Mouse (Mus musculus) hindbrain, postnatal 0 days (tissue): ENCODE results near the gene Gm20489. TPM values are rescaled to one million over a fixed set of nuclear protein-coding genes. Genes with fewer than 3 reads are reported as not detected.

Experiments used
- ATAC-seq: fragments of 200-750 bp; cut with Nextera tagmentation; 2 replicates; pipeline ENCODE4 v1.8.0; 2017; ENCODE audit warnings: mild to moderate bottlenecking, moderate TSS enrichment, moderate library complexity
- DNase-seq: peaks from one replicate; pipeline ENCODE4 v3.0.0-alpha.2; 2015; ENCODE audit warnings: low spot score
- H3K27ac ChIP-seq: fragments of 300-500 bp; sonication (generic); 2 replicates; pipeline ENCODE4 v1.5.1; 2014; ENCODE audit warnings: mild to moderate bottlenecking
- H3K27me3 ChIP-seq: fragments of 300-500 bp; sonication (generic); 2 replicates; pipeline ENCODE4 v1.6.1; 2014; ENCODE audit warnings: low read length, mixed read lengths; ENCODE audit not compliant: insufficient read depth
- H3K36me3 ChIP-seq: fragments of 300-500 bp; sonication (generic); 2 replicates; pipeline ENCODE4 v1.6.1; 2014; ENCODE audit warnings: low read length, mixed read lengths; ENCODE audit not compliant: insufficient read depth
- H3K4me1 ChIP-seq: fragments of 300-500 bp; sonication (generic); 2 replicates; pipeline ENCODE4 v1.6.1; 2014; ENCODE audit warnings: antibody characterized with exemption, low read length, mixed read lengths; ENCODE audit not compliant: insufficient read depth
- H3K4me2 ChIP-seq: fragments of 300-500 bp; sonication (generic); 2 replicates; pipeline ENCODE4 v1.6.1; 2014; ENCODE audit warnings: low read depth, mild to moderate bottlenecking, low read length, moderate library complexity, mixed read lengths
- H3K4me3 ChIP-seq: fragments of 300-500 bp; sonication (generic); 2 replicates; pipeline ENCODE4 v1.5.1; 2014; ENCODE audit warnings: low read length
- H3K9ac ChIP-seq: fragments of 300-500 bp; sonication (generic); replicated peaks from 2 replicates; pipeline ENCODE4 v1.6.1; 2014; ENCODE audit warnings: mild to moderate bottlenecking, low read length, moderate library complexity, mixed read lengths
- H3K9me3 ChIP-seq: fragments of 300-500 bp; sonication (generic); 2 replicates; pipeline ENCODE4 v1.6.1; 2016; ENCODE audit warnings: low read length, mixed read lengths
- CTCF ChIP-seq: IDR thresholded peaks from 2 replicates; pipeline ENCODE4 v1.5.1; 2016; ENCODE audit warnings: antibody characterized with exemption, control low read depth, low read depth
- WGBS: fragments of 180-500 bp; shearing (Covaris S2); extraction: QIAGEN DNeasy Blood & Tissue Kit; methylation state at CpG from one replicate; pipeline ENCODE4 v1.1.7; 2014; 5-methylcytosine and 5-hydroxymethylcytosine counted together
- polyA plus RNA-seq: library from polyadenylated mRNA; unstranded; fragments of >200 nt; fragmentation: Nextera tagmentation; extraction: Ambion mirVana; gene quantifications from 2 replicates; pipeline ENCODE4 v1.2.1, GENCODE M21; 2015
- total RNA-seq: library from RNA; depleted of rRNA; stranded (reverse); fragments of >200 nt; gene quantifications from 2 replicates; pipeline ENCODE4 v1.2.3, GENCODE M21; 2014; rRNA removed

Gene Gm20489
- total RNA-seq (not detected in 2 replicates), polyA plus RNA-seq (not detected in 2 replicates)

DNA sequence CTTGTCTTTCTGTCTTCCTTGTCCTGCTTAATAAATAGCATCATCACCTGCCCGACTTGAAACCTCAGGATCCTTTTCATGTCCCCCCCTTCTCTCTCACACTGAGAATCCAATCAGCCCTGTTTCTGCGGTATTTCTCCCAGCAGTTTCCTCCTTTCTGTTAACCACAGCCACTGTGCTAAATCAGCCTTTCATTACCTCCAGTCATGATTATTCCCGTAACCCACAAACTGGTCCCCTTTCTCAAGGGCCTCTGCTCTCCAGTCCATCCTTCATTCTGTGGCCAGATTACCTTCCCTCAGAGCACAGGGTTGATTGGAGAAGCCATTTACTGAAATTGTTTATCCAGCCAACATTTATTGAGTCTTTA lies at the start of gene Gm20489:
Gene Gm20489 (minus strand): TSS at position 269 of the 370 bp plus-strand sequence.
- Histone ChIP-seq H3K36me3 (no peaks in the 10 kb centered on the region), H3K9me3 (no peaks in the 10 kb centered on the region), H3K9ac (no peak within 1 kb of the TSS), H3K27ac (no peak within 1 kb of the TSS), H3K4me3 (no peak within 1 kb of the TSS), H3K27me3 (no peaks in the 10 kb centered on the region), H3K4me2 (no peak within 1 kb of the TSS), H3K4me1 (no peaks in the 10 kb centered on the region)
- no peak for TF ChIP-seq CTCF
- DNase-seq (no peak), ATAC-seq (no peak)
- WGBS: 56% methylated on average over 3 of the region's 3 CpGs

DNA sequence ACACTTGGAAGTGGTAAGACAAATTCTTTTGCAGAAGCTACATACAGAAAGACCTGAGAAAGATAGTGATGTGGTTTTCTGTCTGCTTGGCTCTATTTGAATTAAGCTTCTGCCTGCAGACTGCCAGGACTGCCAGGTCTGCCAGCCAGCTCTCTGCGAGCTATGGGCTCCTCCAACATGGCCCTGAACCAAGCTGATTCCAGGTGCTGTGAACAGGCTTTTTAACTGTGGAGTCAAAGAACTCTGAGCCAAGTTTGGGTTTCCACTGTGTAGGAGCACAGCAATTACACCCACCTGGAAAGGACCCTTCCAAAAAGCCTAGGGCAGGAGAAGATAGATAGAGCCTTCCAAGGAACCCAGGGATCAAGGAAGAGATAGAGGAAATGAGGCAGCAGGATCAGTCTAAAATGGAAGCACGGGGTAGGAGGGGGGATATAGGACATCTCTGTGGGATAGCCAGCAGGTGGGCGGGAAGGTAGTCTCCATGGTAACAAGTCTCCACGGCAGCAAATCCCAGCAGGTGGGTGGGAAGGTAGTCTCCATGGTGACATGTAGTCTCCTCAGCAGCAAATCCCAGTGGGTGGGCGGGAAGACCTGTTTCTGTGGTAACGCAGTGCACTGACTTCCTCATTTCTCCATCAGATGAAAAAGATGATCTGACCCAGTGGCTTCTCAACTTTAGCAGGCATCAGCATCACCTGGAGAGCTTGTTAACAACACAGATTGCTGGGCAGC lies 45.0 kb upstream of the Gm20489 start:
- ATAC-seq: peak; percentile 82
- H3K4me1 ChIP-seq: no peaks in the 10 kb centered on the region
- no peak overlapping the region for H3K9ac ChIP-seq
- no peak overlapping the region for H3K27ac ChIP-seq
- WGBS: 31% methylated on average over 6 of the region's 6 CpGs
- no peaks in the 10 kb centered on the region for H3K9me3 ChIP-seq
- H3K36me3 ChIP-seq: no peaks in the 10 kb centered on the region; the same call in 1 of the 2 replicates
- H3K27me3 ChIP-seq: no peaks in the 10 kb centered on the region
- H3K4me2 ChIP-seq: no peak overlapping the region
- TF ChIP-seq CTCF: no peak
- peak; percentile 59 for DNase-seq
- H3K4me3 ChIP-seq: no peak overlapping the region

DNA sequence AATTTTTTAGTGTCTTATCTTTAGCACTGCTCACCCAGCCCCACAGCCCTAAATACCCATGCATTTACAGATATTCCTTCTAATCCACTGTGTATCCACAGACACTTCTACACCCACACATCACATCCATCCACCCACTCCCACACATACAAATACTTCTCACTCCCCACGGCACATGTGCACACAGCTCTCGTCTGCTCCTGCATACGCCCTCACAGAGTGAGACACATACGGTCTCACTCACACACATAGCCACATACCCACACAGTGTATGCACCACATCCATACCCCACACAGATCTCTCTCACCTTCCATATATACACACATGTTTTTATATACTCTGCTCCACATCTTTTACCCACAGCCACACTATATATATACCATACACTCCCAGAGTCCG lies 40.5 kb upstream of the Gm20489 start:
- ATAC-seq (no peak), DNase-seq (no peak)
- WGBS: 86% methylated on average over 5 of the region's 5 CpGs
- TF ChIP-seq CTCF: no peak
- H3K27me3 ChIP-seq: no peaks in the 10 kb centered on the region
- H3K27ac ChIP-seq: no peak overlapping the region
- no peak overlapping the region for H3K4me2 ChIP-seq
- H3K36me3 ChIP-seq: no peaks in the 10 kb centered on the region
- H3K9ac ChIP-seq: no peak overlapping the region
- no peak overlapping the region for H3K4me3 ChIP-seq
- H3K4me1 ChIP-seq: no peaks in the 10 kb centered on the region
- no peaks in the 10 kb centered on the region for H3K9me3 ChIP-seq

DNA sequence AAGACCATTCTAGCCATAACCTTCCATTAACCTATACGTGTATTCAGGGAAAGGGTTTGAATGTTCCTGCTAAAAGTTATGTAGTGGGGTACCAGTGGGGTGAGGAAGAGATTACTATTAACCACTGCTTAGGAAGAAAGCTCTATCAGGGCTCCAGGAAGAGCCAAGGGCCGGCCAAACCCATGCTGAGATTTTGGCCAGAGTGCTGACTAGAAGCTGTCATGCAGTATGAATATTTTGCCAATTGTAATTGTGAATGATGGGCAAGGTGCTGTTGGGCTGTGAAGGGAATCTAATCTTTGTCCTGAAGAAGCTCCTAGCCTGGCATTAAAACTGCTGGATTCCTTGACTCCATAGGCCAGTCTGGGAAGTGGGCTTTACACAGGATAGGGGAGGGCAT lies 35.8 kb upstream of the Gm20489 start:
- no peaks in the 10 kb centered on the region for H3K36me3 ChIP-seq
- H3K4me2 ChIP-seq: no peak overlapping the region
- no peaks in the 10 kb centered on the region for H3K9me3 ChIP-seq
- WGBS: 36% methylated on average over 2 of the region's 2 CpGs
- ATAC-seq: no peak
- no peaks in the 10 kb centered on the region for H3K27me3 ChIP-seq
- H3K4me1 ChIP-seq: no peaks in the 10 kb centered on the region
- no peak for DNase-seq
- TF ChIP-seq CTCF: no peak
- no peak overlapping the region for H3K9ac ChIP-seq
- H3K27ac ChIP-seq: no peak overlapping the region
- no peak overlapping the region for H3K4me3 ChIP-seq

DNA sequence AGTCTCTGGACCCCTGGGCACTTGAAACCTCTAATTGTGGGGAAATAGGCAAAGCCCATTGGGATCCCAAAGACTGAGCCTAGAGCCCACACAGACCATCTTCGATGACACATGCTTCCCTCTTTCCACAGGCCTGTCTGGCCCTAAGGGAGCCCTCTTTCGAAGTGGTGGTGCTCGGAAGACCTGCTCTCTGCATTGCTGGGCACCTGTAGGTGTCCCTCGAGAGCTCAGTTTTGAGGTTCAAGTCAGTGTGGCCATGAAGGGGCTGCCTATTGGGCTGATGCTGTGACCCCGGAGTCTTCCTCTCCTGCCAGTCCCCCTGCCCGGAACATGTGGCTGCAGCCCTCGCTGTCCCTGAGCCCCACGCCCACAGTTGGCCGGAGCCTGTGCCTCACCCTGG lies 32.8 kb upstream of the Gm20489 start:
- no peak for ATAC-seq

DNA sequence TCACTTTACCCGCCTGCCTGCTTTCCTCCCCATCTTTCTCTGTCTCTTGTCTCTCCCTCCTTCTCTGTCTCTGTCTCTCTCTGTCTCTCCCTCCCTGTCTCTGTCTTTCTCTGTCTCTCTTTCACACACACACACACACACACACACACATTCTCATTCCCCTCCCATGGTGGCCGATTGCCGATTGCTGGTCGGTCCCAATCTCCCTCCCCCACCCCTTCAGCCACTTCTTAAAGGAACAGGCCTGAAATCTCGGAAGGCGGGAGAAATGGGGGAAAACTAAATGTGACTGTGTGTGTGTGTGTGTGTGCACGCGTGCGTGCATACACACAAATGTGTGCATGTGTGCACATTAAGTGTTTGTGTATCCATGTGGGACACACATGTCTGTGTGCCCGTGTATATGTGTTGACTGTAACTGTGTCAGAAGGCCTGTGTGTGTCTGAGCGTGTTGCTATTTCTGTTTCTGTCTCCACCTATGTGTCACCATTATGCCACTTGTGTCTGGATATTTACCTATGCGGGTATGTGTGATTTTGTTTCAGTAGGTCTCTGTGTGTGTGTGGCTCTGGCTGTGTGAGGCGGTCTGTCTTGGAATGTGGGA lies 31.7 kb upstream of the Gm20489 start:
- ATAC-seq: peak; percentile 63
- no peak for TF ChIP-seq CTCF
- H3K27ac ChIP-seq: peak overlapping the region; percentile 87; the same call in 1 of the 2 replicates
- H3K4me2 ChIP-seq: peak overlapping the region; percentile 56
- 38% methylated on average over 13 of the region's 13 CpGs for WGBS
- DNase-seq: peak; percentile 63
- peak overlapping the region; percentile 69 for H3K9ac ChIP-seq
- no peaks in the 10 kb centered on the region for H3K27me3 ChIP-seq
- H3K36me3 ChIP-seq: no peaks in the 10 kb centered on the region
- H3K4me1 ChIP-seq: no peaks in the 10 kb centered on the region
- H3K9me3 ChIP-seq: no peaks in the 10 kb centered on the region
- peak overlapping the region; percentile 53 for H3K4me3 ChIP-seq

More for the DNA sequence above, 32.8 kb upstream of the Gm20489 start:
- peak; percentile 16; the same call in 1 of the 2 replicates for TF ChIP-seq CTCF
- Histone ChIP-seq H3K9me3 (no peaks in the 10 kb centered on the region), H3K27ac (no peak overlapping the region), H3K27me3 (no peaks in the 10 kb centered on the region), H3K4me2 (peak overlapping the region; percentile 56), H3K4me1 (no peaks in the 10 kb centered on the region), H3K9ac (no peak overlapping the region), H3K4me3 (peak overlapping the region; percentile 53), H3K36me3 (no peaks in the 10 kb centered on the region)
- WGBS: 40% methylated on average over 9 of the region's 9 CpGs
- peak; percentile 35 for DNase-seq
